Mouse (Mus musculus) erythroblast, embryonic 14.5 days (primary cell): Measurements from ENCODE around the gene Lef1.

Source experiments
- GATA1 ChIP-seq: IDR thresholded peaks from 2 replicates; pipeline ENCODE4 v1.6.1; 2012; ENCODE audit warnings: low read length, inconsistent platforms, mixed read lengths
- TAL1 ChIP-seq: IDR thresholded peaks from 3 replicates; pipeline ENCODE4 v1.6.1; 2012; ENCODE audit warnings: low read length, inconsistent platforms, mixed read lengths

- TF ChIP-seq GATA1: no peak
- TF ChIP-seq TAL1: no peak
These were observed 149.2 kb downstream of the Lef1 start for GRCm38 (mm10) chr3:131259392-131259965.
